Mouse (Mus musculus) right cerebral cortex, adult 18-20 months (tissue): Measurements from ENCODE around the gene Arhgef18.

ENCODE experiments used
- DNase-seq: peaks from one replicate; pipeline ENCODE4 v3.0.0; 2022; ENCODE audit warnings: mixed read lengths

Arhgef18 gene

DNA sequence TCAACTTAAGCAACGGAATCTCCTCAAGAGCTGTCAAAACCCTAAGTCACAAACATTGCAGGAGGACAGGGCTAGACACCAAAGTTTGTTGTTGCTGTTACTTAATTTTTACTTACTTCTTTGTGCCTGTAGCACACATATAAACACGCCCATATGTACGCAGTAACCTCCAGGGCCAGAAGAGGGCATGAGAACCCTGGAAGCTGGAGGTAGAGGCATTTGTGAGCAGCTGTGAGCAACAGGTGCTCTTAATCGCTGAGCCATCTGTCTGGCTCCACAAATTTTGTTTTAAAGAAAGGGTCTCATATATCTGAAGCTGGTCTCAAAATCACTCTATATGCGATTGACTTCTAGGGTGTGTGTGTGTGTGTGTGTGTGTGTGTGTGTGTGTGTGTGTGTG lies 71.5 kb downstream of the Arhgef18 start:
- DNase-seq: no peak

DNA sequence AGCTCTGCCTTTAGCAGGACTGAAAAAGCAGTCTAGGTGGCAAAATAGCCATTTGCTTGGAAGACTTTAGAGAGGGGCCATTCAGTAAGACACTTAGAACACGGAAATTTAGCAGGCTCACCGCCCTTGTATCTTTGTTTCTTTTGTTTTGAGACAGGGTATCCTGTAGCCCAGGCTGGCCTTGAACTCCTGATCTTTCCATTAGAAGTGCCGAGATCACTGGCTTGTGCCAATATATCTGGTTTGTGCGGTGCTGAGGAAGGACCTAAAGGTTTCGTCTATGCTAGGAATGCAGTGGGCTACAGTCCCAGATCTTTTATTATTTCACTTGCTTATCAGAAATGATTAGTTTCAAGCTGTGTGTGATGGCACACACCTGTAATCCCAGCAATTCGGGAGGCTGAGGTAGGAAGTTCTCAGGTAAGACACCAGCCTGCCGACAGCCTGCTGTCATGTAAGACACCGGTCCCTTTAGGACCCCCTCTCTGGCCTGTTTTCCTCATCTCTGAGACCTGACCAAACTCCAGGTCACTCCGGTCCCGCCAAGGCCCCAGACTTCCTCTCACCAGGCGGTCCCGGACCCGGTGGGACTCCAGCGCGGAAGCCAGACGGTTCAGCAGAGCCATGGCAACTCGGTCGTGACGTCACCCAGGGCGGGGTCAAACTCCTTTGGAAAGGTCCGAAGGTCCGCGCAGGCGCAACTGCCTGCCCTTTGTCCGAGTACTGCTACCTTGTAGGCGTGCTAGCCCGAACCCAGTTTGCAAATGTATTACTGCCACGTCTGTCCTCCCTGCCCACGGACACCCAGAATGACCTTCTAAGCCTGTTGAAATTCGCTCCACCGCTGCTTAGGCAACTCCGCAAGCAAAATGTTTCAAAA lies 74.4 kb downstream of the Arhgef18 start, which contains the start of gene Pex11g:
Gene Pex11g, minus strand, starts transcription at position 675 of the 880 bp plus-strand sequence.
- peak; percentile 85 for DNase-seq

DNA sequence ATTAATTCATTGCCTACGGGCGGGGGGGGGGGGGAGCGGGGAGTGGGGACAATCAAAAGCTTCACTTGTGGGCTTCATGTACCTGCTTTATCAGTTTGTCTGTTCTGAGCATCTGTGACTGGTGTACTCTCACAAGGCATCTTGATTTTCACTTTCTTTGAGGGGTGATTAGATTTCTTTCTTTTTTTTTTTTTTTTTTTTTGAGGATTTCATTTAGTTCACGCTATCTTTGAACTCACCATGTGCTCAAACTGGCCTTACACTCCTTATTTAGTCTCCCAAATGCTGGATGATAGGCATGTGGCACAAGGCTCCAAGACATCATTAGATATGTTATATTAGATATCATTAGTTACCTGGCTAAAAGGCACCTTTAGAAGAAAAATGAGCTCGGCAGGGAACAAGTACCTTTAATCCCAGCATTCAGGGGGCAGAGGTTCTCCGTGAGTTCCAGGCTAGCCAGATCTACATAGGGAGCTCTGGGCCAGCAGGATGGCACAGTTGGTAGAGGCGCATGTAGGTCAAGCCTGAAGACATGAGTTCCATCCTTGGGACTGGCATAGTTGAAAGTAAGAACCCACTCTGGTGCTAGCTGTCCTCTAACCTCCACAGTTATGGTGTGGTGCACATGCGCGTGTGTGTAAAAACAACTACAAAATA lies 75.2 kb downstream of the Arhgef18 start:
- DNase-seq: no peak

DNA sequence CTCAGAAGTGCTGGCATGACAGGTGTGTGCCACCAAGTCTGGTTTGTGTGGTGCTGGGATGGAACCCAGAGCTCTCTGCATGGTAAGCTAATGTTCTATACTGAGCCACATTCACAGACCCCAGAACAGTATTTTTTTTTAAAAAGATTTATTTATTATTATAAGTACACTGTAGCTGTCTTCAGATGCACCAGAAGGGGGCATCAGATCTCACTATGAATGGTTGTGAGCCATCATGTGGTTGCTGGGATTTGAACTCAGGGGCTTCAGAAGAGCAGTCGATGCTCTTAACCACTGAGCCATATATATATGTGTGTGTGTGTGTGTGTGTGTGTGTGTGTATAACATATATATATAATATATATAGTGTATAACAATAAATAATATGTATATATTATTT lies 76.0 kb downstream of the Arhgef18 start:
- DNase-seq: no peak

DNA sequence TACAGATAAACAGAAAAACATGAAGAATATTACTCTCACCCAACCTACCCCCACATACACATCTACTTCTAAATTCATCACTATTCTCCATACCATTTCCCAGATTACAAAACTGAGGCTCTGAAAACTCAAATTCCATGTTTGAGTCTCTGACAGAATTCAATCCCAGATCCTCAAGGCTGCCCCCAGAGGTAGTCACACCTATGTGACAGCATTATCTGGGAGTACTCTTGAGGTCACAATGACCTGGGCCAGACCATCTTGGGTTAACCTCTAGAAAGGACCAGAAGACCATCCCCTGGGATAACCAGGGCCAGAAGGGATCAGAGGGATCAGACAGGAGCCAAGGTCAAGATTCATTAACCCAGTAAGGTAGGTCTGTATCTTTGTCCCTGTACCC lies 77.8 kb downstream of the Arhgef18 start, which contains the start of gene Tex45:
Gene Tex45, plus strand, starts transcription at position 301 of the 400 bp plus-strand sequence.
- DNase-seq: no peak

DNA sequence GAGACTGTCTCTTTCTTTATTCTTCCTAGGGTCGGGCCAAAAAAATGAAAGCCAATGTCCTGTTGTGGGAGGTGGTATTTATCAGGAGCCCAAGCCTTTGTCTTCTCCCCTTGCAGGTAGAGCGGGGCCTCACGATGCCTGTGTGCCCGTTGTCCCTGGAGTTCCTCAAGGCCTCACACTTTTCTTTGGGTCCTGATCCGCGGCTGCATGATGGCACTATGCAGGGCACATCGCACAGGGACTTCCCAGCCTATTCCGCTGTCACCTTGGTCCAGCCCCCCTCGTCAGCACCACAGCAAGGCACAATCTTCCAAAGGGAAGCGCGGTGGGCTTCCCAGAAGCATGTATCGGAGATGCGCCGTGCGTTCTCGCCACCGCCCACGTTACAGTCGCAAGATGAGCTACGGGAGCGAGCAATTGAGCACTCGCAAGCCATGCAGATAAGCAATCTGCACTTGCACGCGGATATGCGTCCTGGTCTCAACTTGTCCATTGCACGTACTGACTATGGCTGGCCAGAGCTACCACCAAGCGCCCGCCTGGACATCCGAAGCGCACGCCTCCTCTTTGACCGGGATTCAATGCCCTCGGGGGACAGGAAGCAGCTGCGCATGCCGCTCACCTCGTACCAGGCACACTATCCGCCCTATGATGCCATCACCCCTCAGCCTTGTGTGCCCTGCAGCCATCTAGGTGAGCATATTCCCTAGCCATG lies 83.1 kb downstream of the Arhgef18 start:
- DNase-seq: no peak

DNA sequence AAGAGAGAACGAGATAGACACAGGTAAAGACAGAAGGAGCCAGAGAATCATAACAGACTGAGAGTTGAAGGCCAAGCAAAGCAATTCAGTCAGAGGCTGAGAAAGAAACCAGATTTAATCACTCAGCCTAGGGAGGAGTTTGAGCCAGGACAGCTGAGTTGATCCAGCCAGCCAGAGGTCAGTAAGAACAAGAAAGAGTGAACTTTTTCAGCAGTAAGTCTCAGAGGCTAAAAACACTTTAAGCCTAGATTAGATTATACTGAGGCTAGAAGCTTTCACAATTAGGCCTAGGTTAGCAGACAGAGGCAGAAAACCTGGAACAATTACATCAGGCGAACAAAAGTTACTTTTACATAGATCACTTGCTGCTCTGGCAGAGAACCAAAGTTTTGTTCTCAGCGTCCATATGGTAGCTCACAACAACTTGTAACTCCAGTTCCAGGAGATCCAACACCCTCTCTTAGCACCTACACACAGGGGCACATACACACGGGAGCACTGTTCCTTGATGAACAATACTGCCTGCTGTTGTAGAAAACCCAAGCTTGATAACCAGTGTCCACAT lies 87.5 kb downstream of the Arhgef18 start:
- no peak for DNase-seq

DNA sequence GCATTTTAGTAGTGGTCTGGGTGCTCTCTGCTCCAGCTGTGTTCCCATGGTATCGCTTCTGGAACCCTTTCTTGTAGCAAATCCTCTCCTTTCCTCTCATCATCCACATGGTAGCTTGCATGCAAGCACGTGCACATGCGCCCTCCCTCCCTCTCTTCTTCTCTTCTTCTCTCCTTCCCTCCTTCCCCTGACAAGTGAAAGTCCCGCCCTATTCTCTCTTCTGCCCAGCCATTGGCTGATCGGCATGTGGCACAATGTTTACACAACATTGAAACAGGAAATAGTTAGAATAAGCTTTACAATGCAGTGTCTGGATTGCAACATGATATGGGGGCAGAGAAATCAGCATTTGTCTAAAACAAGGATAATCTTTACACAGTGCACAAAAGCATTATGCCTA lies 88.8 kb downstream of the Arhgef18 start:
- no peak for DNase-seq

DNA sequence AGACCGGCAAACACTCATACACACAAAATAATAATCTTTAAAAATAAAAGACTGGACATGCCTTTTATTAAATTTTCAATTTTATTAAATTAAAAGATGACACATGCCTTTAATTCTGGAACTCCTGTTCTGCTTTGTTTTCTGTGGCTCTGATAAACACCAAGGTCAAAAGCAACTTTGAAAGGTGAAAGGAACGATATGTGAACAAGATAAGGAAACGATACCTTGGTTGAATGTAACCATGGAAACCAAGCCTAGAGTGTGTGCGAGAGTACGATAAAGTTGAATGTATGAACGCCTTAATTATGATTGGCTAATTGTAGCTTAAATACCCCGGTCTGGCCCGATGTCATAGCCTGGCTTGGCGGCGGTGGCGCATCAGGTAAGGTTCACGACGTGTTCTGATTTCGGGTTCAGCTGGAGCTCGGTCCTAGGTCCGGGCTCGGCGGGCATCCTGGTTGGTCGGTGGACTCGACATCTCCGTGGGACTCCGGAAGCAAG lies 89.5 kb downstream of the Arhgef18 start:
- DNase-seq: no peak

DNA sequence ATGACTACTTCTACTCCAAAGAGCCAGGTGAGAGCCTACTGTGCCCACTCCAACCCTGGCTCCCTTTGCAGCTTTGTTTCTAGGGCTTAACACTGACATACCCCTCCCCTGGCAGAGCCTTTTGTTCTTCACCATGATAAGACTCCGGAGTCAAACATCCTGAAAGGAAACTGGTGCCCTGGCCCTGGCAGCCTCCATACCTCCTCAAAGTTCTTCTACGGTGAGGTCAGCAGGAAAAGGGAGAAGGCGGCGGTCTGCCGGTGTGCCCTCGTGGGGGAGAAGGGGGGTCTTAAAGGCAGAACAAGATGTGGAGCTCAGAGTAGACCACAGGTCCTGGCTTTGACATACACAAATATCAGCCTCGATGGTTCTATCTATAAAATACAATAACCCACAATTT lies 90.7 kb downstream of the Arhgef18 start:
- DNase-seq: no peak

DNA sequence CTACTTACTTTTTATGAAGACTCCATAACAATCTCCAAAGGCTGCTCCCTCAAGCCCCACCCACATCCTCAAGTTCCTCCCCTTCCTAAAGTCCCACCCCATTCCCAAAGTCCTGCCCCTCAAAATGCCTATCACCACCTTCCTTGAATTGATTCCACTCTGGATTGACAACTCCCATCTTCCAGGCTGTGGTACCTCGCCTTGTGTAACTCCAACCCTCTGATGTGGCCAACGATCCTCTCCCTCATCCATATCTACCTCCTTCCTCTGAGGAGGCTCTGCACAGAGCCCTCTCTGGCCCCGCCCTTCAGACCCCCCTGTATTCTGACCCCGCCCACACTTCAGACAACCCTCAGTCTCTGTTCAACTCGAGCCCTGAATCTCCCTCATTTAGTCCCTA lies 92.4 kb downstream of the Arhgef18 start:
- no peak for DNase-seq

DNA sequence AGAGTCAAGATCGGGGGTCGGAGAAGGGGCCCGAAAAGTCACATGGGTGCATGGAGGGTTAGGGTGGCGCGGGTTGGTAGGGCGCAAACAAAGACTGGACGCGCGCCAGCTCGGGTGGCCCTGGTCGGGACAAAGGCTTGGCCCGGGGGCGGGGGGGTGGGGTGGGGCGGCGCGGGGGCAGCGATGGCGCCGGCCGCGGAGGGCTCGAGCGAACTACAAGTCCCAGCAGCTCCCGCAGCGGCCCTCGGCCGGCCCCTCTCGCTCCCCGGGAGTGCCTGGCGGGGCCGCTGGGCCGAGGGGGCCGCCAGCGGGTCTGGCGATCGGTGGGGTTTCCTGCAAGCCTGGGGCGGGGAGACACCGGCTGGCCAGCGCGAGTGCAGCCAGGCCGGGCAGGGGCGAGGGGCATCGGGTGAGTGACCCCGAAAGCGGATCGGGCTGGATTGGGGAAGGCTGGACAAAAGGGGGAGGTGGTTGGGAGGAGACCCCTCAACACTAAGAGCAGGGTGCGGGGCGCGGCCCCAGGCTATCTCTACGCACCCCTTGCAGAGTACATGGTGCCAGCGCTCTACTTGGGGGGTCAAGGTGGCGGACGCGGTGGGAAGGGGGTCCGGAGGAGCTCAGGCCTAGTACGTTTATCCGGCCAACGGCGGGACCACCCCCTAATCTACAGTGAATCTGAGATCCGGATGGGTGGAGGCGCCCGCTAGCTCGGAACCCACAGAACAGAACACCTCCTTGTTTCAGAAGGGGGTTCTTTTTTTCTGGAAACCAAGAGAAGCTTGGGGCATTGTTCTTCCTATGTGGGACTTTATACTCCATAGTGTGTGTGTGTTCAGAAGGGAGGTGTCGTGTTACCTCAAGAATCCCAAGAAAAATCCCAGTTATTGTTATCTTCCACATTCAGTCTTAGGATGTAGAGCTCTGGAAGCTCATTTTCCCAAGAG lies 100.4 kb downstream of the Arhgef18 start, which contains the start of gene Zfp358:
Gene Zfp358, plus strand, starts transcription at position 238 of the 944 bp plus-strand sequence.
- DNase-seq: peak; percentile 74

DNA sequence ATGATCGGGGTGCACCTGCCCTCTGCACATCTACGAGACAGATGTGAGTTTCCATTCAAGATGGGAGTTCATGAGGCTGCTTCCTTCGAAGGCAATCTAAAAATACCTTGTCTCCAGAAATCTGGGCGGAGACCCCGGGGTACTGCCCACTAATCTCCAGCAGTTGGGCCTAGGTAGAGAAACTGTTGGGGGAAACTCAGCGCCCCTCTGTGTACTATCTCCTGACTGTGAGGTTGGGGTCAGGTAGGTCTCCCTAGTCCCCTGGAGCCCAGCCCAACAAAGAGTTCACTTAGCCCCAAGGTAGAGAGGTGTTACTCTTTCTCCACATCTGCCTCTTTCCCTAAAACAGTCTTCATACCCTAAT lies 101.0 kb downstream of the Arhgef18 start:
- DNase-seq: no peak

DNA sequence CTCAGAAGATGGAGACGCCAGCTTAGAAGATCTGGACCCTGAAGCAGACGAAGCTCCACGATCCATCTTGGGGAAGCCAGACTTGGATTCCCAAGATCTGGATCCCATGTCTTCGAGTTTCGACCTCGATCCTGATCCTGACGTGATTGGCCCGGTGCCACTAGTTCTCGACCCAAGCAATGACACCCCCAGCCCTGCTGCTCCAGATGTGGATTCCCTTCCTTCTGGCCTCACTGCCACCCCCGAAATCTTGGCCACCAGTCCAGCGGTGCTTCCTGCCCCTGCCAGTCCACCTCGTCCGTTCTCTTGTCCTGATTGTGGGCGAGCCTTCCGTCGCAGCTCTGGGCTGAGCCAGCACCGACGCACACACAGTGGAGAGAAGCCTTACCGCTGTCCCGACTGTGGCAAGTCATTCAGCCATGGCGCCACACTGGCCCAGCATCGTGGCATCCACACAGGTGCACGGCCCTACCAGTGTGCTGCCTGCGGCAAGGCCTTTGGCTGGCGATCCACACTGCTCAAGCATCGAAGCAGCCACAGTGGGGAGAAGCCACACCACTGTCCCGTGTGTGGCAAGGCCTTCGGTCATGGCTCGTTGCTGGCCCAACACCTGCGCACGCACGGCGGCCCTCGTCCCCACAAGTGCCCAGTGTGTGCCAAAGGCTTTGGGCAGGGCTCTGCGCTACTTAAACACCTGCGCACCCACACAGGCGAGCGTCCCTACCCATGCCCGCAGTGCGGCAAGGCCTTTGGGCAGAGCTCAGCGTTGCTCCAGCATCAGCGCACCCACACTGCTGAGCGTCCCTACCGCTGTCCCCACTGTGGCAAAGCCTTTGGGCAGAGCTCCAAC lies 103.0 kb downstream of the Arhgef18 start:
- no peak for DNase-seq

DNA sequence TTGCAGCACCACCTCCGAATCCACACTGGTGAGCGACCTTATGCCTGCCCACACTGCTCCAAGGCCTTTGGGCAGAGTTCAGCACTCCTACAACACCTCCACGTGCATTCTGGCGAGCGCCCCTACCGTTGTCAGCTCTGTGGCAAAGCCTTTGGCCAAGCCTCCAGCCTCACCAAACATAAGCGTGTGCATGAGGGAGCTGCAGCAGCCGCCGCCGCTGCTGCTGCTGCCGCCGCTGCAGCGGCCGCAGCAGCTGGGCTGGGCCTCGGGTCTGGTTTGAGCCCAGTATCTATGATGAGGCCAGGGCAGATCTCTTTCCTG lies 103.6 kb downstream of the Arhgef18 start:
- no peak for DNase-seq

DNA sequence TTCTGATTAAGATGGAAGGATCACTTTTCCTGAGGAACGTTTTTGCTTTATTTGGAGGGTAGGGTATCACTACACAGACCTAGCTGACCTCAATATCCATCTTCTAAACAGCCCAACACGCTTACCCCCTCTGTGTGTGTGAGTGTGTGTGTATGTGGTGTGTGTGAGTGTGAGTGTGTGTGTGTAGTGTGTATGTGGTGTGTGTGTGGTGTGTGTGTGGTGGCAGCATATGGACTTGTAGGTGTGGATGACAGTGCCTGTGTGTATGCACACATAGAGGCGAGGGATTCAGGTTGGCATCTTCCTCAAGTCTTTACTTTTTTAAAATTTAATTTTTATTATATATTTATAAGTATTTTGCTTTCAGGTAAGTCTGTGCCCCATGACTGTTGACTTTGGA lies 105.8 kb downstream of the Arhgef18 start:
- DNase-seq: no peak

DNA sequence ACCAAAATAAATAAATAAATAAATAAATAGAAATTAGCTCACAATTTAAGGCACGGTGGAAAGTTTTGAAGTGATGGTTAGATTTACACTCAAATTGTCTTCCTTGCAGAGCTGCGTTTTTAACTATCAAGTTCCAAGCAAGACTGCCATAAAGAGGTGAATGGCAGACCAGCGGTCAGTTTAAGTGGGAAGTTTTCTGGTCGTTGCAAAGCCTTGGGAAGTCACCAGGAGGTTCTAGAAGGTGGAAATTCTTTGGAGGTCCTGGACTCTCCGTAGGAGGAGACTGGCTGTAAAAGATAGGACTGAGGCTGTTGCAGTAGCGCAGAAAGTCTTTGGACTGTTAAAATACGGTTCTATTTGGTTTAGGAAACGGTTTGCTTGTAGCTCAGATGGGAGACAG lies 106.9 kb downstream of the Arhgef18 start:
- no peak for DNase-seq

DNA sequence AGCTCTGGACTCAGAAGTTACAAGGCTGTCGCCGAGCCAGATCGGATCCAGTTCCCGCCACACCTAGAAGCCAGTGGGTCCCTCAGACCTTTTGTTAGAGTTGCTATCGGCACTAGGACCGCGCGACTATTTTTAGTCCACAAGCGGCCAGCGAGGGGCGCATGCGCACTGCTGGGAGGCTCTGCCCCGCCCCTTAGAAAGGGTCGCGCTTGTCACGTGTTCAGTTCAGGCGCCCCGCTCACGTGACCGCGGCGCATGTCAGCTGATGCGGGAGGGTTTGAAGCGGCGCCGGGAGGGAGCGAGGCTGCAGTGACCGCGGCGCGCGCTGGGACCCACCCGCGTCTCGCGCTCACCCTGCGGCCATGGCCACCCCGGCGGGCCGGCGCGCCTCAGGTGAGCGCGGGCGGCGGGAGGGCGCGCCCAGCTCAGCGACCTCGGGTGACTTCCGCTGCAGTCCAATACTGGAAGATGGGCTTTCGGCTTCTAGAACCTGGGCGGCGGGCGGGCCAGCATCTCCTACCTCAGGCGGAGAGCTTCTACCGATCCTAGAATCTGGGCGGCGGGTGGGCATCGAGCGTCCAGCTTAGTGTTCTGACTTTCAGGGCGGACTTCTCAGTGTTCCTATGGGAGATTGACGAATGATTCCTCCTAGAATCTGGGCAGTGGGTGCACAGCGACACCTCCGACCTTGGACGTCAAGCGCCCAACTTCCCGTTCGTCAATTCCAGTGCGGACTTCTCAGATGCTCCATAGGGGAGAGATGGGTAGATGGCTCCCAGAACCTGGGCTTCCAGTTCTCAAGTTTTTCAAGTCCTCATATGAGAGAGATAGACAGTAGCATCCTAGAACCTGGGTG lies 107.7 kb downstream of the Arhgef18 start, which contains the start of gene Mcoln1:
Gene Mcoln1, plus strand, starts transcription at position 223 of the 856 bp plus-strand sequence.
- peak; percentile 98 for DNase-seq

DNA sequence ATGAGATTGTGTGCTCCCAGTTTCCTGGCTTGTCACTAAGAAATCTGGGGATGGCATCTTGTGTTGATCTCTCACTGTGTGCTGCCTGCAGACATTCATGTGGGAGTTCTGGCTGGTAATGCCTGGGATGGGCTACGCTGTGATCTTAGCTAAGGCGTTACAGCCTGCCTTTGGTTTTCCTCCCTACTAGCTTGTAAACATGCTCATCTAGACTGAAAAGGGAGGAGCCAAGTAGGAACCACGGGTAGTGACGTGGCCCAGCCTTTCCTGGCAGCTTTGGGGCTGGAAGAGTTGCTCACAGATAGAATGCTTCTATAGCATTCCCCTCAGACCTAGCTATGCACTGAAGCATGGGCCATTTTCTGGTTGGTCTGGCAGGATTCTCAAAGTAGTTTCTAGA lies 109.4 kb downstream of the Arhgef18 start:
- no peak for DNase-seq
